Comparison of ENCODE assay signal across 8 mouse cellular contexts in the genomic region with DNA sequence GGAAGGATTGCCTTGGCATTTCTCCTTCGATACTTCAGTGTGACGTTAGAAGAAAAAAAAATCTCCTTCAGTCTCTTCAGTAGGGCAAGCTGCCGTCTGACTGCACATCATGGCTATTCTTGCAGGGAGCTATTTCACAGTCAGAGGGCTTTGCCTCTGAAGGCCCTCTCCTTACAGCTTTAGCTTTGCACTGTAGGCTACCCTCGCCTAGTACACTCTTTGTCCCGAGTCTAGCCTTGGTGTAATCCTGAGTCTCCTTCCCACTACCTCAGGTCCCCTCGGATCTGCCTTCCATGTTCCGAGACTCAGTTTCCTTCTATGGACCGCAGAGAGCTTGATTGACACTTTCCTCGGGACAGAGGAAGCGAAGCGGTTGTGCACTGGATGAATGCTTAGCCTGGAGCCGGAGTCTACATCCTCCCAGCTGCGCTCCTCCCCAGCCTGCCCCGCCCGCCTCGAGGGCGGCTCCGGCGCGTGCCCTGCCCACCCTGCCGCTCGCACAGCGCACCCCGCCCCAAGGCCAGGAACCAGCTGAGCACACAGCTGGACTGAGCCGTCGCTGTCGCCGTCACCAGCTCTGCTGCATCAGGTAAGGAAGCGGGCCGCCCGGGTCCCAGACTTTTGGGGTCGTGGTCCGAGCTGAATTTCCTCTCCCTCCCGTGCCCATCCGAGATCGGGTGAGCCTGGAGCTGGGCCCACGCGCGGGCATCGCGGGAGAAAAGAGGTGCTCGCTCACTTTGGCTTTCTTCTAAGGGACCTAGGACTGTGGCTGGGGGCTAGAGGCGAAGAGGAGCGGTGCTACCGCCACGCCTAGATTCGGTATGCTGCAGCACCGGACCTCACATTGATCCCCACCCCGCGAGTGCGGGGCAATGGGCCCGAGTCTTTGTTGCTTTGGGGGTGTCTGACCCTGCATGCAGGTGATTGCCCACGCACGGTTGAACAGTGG. TPM values are rescaled to one million over a fixed set of nuclear protein-coding genes. Genes with fewer than 3 reads are reported as not detected.
A peak's percentile ranks its signal among the peaks of the same experiment; 100 is the strongest.
DNase-seq lines count a peak whose midpoint lies in the region; ATAC-seq and TF ChIP-seq lines count a peak whose summit lies in the region.

A gene (plus strand): TSS at position 496 of the 949 bp plus-strand sequence.

- 3% methylated on average over 54 of the region's 54 CpGs for WGBS in heart, embryonic 16.5 days
- 5% methylated on average over 54 of the region's 54 CpGs for WGBS in liver, postnatal 0 days (ENCODE audit: insufficient replicate concordance)
- WGBS in neural tube, embryonic 13.5 days = 3% methylated on average over 54 of the region's 54 CpGs

- H3K4me2 ChIP-seq in heart, embryonic 16.5 days (ENCODE audit: low read depth, low read length) = peak within 1 kb of the TSS; percentile 80
- H3K4me2 ChIP-seq in liver, postnatal 0 days (ENCODE audit: low read depth, low read length) = peak within 1 kb of the TSS; percentile 91
- H3K4me2 ChIP-seq in neural tube, embryonic 13.5 days = peak within 1 kb of the TSS; percentile 85

- H3K27me3 ChIP-seq in heart, embryonic 16.5 days (ENCODE audit: control insufficient read depth, insufficient read depth, low read length) = no peaks in the 10 kb centered on the region
- H3K27me3 ChIP-seq in liver, postnatal 0 days (ENCODE audit: insufficient read depth, low read length) = no peaks in the 10 kb centered on the region; the same call in 1 of the 2 replicates
- peaks cover 39% of the 10 kb centered on the region for H3K27me3 ChIP-seq in neural tube, embryonic 13.5 days

- DNase-seq in CD4-positive, CD25-positive, alpha-beta regulatory T cell, adult 2 months (ENCODE audit: low read depth, low spot score) = peak; percentile 91
- peak; percentile 92 for DNase-seq in adrenal gland, postnatal 25 days
- peak; percentile 77 for DNase-seq in fibroblast of lung, adult 2 months (ENCODE audit: low read depth)
- DNase-seq in kidney, postnatal 25 days = peak; percentile 83 to 92
- DNase-seq in liver, postnatal 0 days = peak; percentile 89
- DNase-seq in testis, postnatal 10 days (ENCODE audit: low spot score) = peak; percentile 85

- peak within 1 kb of the TSS; percentile 66 for H3K4me3 ChIP-seq in heart, embryonic 16.5 days (ENCODE audit: low read length)
- peak within 1 kb of the TSS; percentile 57 for H3K4me3 ChIP-seq in liver, postnatal 0 days (ENCODE audit: low read depth, low read length)
- peak within 1 kb of the TSS; percentile 57 for H3K4me3 ChIP-seq in neural tube, embryonic 13.5 days

- H3K27ac ChIP-seq in heart, embryonic 16.5 days (ENCODE audit: low read length) = peak within 1 kb of the TSS; percentile 96
- H3K27ac ChIP-seq in liver, postnatal 0 days (ENCODE audit: low read depth) = peak within 1 kb of the TSS; percentile 35; the same call in 1 of the 2 replicates
- no peak within 1 kb of the TSS for H3K27ac ChIP-seq in neural tube, embryonic 13.5 days (replicated peaks)

- no peaks in the 10 kb centered on the region for H3K9me3 ChIP-seq in heart, embryonic 16.5 days (replicated peaks; ENCODE audit: control insufficient read depth, low read length)
- H3K9me3 ChIP-seq in liver, postnatal 0 days (ENCODE audit: low read length) = no peaks in the 10 kb centered on the region
- no peaks in the 10 kb centered on the region for H3K9me3 ChIP-seq in neural tube, embryonic 13.5 days

- peak within 1 kb of the TSS; percentile 77 for H3K9ac ChIP-seq in heart, embryonic 16.5 days (ENCODE audit: low read length)
- peak within 1 kb of the TSS; percentile 58 for H3K9ac ChIP-seq in liver, postnatal 0 days (replicated peaks)
- H3K9ac ChIP-seq in neural tube, embryonic 13.5 days = peak within 1 kb of the TSS; percentile 79

- TF ChIP-seq CTCF in liver, postnatal 0 days (IDR thresholded peaks at IDR 0.05; ENCODE audit: low read depth) = no peak

- no peaks in the 10 kb centered on the region for H3K36me3 ChIP-seq in heart, embryonic 16.5 days (ENCODE audit: control insufficient read depth, insufficient read depth)
- no peaks in the 10 kb centered on the region for H3K36me3 ChIP-seq in liver, postnatal 0 days (replicated peaks; ENCODE audit: insufficient read depth, low read length)
- no peaks in the 10 kb centered on the region for H3K36me3 ChIP-seq in neural tube, embryonic 13.5 days

- peak; percentile 94 for ATAC-seq in heart, embryonic 16.5 days (replicated peaks; ENCODE audit: extremely low read depth, insufficient read depth, low FRiP score)
- peak; percentile 95 for ATAC-seq in liver, postnatal 0 days
- ATAC-seq in neural tube, embryonic 13.5 days (ENCODE audit: low read depth) = peak; percentile 95

- TF ChIP-seq EP300 in liver, postnatal 0 days (IDR thresholded peaks at IDR 0.05; ENCODE audit: low read depth) = no peak

- H3K4me1 ChIP-seq in heart, embryonic 16.5 days (ENCODE audit: control insufficient read depth, insufficient read depth, low read length) = peaks cover 40% of the 10 kb centered on the region
- H3K4me1 ChIP-seq in liver, postnatal 0 days (ENCODE audit: insufficient read depth) = peaks cover 17% of the 10 kb centered on the region
- peaks cover 28% of the 10 kb centered on the region for H3K4me1 ChIP-seq in neural tube, embryonic 13.5 days (replicated peaks)

RNA-seq across cellular contexts. Expression of the gene that starts here (rescaled TPM):
- 181 and 185 TPM in 2 replicates for total RNA-seq in adrenal gland, postnatal 25 days (2021)
- polyA plus RNA-seq in heart, embryonic 16.5 days (2015; fragmentation: Nextera tagmentation; extraction: Ambion mirVana) = 348 and 376 TPM in 2 replicates
- 56.1 and 59.7 TPM in 2 replicates for polyA plus RNA-seq in liver, postnatal 0 days (2015; fragmentation: Nextera tagmentation; extraction: Ambion mirVana)
- polyA plus RNA-seq in neural tube, embryonic 13.5 days (2015; fragmentation: Nextera tagmentation; extraction: Ambion mirVana) = 38.4 and 40.4 TPM in 2 replicates
